Mouse (Mus musculus): ENCODE results near the gene Pitpnm1.
A peak's percentile ranks its signal among the peaks of the same experiment; 100 is the strongest.
"Not testable (repeated sequence)": the region's sequence is repeated elsewhere in the genome, so short reads cannot be mapped to it uniquely, and the experiment has no call there.

The Pitpnm1 gene

DNA sequence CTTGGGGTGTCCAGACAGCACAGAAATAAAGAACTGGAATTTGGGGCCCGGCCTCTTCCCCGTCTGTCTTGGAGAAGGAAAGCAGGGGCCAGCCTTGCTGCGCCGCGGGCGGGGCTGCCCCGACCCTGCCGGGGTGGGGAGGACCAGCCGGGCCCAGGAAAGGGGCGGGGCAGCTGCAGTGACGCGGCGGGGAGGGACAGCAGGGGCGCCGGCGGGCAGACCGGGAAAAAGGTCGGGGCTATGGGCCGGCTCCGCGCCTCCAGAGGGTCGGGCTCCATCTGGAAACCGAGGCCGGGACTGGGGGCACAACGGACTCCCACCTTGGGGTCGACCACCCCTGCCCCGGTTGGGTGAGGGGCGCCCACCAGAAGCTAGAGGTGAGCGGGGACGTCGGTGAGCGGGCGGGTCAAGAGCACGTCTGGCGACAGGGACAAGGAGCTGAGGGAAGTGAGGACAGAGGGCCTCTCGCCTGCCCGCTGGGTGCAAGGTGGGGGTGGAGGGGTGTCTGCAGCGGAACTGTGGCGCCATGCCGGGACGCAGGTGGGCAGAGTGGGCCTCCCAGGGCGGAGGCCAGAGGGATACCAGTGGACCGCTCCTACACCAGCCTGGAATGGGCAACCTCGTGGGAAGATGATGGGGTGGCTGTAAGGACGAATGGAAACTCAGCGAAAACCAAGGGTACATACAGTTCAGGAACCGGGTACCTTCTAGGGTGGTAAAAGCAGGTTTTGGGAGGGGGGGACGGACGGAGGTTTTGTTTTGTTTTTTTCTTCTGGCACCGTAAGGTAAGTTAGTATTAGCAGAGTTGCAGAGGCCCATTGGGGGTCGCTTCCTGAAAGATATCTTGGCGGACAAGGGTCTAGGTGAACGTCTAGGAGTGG, at the start of gene Pitpnm1:
Gene Pitpnm1, plus strand, starts transcription at position 162 of the 881 bp plus-strand sequence.
- DNase-seq (ENCODE audit: low spot score in 2 of 2), result peak; percentile 71 to 83

DNA sequence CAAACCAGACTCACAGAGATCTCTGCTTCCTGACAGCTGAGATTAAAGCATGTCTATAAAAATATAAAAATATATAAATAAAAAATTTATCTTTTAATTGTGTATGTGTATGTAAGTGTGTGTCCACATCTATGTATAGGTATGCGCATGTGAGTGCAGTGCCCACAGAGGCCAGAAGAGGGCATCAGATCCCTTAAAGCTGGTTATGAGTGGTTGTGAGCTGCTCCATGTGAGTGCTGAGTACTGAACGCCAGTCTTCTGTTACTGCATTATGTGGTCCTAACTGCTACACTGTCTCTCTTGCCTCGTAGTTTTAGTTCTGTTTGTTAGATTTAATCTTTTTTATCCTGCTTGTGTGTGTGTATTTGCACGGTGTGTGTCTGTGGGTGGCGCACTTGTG, 48.8 kb upstream of the Pitpnm1 start:
- no peak for DNase-seq (ENCODE audit: low spot score in 2 of 2)

DNA sequence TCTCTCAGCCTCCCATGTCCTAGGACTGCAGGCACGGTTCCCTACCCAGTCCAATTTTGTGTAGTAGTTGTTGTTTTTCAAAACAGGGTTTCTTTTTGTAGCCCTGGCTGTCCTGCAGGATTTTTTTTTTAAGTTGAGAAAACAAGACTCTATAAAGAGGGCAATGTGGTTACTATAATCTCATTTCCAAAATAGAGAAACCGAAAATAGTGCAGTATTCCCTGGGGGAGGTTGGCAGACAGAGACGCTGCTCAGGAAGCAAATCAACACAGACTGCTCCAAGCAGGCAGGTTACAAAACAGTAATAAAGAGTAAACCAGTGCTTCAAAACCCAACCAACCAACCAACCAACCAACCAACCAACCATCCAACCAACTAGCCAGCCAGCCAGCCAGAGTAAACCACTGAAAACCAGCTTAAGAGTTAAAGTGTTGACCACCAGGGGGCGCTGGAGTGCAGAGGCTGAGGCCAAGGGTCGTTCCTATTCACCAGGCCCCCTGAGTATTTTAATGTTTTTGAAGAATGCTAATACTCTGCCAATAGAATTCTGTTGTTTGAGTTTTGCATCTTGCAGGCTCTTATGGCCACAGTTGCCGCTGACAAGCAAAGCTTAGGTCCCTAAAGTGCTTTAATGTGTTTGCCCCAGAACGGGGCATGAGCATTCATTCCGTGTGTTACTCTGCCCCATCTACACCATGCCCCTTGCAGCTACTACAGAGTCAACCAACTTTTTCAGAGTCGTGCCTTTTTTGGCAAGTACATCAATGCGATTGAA, 47.9 kb upstream of the Pitpnm1 start:
- peak; percentile 37 to 83 for DNase-seq (ENCODE audit: low spot score in 2 of 2)

DNA sequence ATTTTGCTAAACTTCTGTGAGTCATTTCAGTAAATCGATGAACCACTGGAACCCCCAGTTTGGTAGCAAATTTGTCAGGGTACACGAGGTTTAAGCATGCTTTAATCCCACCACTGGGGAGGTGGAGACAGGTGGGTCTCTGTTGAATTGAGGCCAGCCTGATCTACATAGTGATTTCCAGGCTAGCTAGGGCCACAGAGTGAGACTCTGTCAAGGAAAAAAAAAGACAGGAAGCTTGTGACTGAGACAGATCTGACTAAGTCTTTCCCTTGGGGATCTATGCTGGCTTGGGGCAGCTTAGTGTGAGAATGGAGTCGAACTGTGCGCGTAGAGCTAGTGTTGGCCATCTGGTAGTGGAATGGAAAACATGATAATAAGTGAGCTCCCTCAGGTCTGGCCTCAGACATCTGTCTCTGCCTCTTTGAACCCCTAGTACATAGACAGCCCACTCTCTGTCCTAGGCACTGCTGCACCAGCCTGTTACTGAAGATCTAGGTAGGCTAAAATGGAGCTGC, 47.2 kb upstream of the Pitpnm1 start:
- DNase-seq (ENCODE audit: low spot score in 2 of 2), result no peak

DNA sequence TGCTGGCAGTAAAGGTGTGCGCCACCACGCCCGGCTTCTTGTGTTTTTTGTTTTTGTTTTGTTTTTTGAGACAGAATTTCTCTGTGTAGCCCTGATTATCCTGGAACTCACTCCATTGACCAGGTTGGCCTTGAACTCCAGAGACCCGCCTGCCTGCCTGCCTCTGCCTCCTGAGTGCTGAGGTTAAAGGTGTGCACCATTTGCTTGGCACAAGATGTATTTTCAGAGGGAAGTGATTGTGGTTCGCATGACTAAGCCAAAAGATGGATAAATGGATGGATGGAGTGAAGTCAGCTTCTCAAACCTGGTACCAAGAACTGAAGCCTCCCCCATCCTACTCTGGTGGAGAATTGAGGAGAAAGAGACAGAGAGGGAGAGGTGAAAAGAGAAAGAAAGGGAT, 45.2 kb upstream of the Pitpnm1 start:
- DNase-seq (ENCODE audit: low spot score in 2 of 2), result no peak

DNA sequence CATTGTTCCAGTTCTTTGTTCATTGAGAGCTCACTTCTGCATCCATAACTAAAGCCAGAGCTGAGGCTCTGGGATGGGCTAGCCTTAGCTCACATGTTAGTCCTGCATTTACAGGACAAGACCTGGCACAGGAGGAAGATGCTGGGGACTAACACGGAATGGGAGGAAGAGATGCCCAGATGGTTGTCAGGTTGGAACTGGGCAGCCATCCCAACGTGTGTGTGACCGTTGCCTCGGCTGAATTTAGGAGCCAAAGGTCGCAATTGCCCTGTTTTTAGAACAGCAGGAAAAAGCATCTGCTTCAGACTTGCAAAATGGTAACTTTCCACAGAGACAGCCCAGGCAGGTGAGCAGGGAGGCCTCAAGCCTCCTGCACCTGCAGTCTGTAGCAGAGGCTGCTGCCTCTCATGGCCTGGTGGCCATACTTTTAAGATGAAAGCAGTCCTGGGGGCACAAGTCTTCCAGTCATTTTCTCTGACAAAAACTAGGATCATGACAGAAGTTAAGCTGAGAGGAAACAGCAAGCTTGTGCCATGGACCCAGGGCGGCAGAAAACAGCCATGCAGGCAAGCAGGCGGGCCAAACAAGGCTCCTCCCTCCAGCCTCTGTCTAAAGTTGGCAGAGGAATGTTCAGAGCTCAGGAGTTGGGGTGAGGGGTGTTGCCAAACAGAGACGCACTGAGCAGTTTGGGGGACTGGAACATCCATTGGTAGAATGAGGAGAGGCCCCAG, 44.4 kb upstream of the Pitpnm1 start:
- DNase-seq (ENCODE audit: low spot score in 2 of 2), result no peak

DNA sequence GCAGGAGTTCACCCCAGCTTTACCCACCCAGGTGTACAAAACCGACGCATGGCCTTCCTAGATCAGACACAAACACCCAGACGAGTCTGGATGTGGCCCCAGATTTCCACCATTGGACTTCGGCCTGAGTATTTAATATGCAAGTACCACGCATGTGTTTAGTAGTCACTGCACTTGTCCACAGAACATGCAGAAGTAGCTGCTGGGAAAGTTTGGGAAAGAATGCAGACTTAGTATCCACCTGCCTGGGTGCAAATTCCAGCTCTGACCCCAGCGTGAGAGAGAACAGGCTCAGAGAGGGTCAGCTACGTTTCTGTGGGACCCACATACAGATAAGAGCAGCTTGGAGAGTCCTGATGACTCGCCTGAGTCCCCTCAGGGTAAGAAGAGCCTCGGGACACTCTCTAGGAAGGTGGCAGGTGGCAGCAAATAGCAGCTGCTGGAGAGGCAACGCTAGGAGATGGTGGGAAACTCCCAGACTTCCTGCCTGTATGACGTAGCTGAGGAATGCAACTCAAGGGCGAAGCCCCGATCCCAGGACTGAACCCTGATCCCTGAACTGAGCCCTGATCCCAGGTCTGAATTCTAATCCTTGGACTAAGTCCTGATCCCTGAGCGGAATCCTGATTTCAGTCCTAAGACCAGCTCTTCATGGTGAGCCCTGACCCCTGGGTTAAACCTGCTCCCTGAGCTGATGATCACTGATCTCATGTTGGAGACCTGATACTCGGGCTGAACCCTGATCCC, 43.7 kb upstream of the Pitpnm1 start:
- DNase-seq (ENCODE audit: low spot score in 2 of 2), result no peak

DNA sequence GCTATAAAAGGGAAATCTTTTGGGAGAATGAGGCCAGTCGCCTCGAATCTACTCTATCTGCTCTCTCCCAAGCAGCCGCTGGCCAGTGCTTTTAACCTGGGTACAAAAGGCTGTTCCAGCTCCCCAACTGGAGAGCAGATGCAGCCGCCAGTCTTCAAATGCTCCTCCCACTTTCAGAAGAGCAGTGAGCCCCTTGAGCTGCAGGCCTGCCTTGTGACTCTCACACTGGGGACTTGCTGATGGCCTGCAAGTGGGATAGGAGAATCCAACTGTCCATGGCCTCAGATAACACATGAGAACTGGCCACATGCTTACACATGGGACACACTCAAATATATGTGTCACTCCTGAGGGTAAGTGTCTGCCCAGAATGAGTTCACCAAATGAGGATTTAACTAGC, 43.1 kb upstream of the Pitpnm1 start:
- DNase-seq (ENCODE audit: low spot score in 2 of 2), result no peak

DNA sequence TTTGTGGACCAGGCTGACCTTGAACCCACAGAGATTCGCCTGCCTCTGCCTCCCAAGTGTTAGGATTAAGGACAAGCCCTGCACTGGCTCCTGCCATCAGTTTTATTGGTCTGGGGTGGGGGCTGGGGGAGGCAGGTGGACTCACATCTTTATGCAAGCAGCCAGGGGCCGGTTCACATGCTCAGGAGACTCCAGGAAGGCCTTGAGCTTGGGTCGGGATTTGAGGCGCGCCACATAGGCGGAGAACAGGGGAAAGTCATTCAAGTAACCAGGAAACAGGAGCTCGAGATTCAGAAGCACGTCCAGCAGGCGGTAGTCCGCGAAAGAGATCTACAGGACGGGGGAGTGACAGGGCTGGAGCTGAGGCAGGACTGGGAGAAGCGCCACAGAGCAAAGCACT, 42.4 kb upstream of the Pitpnm1 start:
- DNase-seq (ENCODE audit: low spot score in 2 of 2), result no peak

DNA sequence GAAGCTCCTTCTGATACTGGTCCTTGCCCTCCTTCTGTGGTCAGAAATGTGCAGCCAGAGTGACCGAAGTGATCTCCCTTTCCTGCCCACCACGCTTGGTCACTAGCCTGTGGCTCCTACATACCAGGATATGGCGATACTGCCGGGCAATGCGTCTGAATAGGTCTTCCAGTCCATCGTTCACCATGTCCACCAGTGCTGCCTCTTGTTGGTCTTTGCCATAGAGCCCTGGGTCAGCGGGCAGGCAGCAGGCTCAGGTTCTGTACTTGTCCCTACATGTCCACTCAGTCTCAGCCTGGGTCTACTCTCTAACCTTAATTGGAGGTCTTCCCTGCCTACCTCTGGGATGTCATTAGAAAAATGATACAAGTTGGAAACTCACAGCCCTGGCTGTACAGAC, 41.8 kb upstream of the Pitpnm1 start:
- no peak for DNase-seq (ENCODE audit: low spot score in 2 of 2)

DNA sequence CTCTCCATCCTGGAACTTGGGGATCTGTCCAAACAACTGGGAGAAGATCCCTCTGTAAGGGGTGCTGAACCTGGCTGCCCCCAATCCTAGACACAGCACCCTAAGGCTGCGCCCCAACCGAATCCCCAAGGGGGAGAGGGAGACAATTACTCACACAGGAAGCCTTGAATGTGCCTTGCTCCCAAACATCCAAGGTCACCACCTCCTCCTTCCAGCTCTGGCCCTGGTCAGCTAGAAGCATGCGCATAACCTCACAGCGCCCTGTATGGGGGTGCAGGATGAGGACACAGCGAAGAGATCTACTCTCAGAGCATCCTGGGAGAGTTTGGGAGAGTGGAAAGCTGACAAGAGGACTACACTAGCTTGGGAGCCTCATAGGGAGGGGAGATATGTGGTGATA, 41.2 kb upstream of the Pitpnm1 start:
- no peak for DNase-seq (ENCODE audit: low spot score in 2 of 2)

DNA sequence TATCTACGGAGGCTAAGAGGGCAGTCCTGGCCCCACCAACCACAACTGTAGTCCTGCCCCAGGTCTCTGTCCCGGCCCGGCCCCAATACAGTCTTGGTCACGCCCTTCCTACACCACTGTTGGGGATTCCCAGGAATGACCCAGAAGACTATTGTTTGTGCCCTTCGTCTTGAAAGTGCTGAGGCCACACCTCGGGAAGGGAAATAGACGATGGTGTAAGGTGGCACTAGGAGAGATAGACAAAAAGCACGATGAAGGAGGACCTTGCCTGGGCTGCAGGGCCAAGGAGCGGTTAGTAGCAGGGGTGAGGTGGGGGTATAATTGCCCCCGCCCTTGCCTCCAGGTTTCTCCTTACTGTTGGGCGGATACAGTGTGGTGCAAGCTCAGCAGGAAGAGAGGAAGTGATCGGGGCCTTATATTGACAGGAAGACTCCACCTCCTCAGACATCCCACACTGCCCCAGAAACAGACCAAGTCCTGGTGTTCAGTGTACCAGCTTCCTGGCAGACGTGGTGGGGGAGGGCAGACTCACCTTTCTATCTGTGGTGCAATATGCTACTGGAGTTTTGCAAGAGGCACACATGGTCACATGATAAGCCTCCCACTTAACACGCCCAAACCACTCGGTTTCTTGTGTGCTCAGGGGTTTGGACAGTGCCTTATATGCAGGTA, 40.6 kb upstream of the Pitpnm1 start, which contains the start of gene Gstp3:
Gene Gstp3, minus strand, starts transcription at position 501 of the 672 bp plus-strand sequence.
- DNase-seq (ENCODE audit: low spot score in 2 of 2), result no peak

DNA sequence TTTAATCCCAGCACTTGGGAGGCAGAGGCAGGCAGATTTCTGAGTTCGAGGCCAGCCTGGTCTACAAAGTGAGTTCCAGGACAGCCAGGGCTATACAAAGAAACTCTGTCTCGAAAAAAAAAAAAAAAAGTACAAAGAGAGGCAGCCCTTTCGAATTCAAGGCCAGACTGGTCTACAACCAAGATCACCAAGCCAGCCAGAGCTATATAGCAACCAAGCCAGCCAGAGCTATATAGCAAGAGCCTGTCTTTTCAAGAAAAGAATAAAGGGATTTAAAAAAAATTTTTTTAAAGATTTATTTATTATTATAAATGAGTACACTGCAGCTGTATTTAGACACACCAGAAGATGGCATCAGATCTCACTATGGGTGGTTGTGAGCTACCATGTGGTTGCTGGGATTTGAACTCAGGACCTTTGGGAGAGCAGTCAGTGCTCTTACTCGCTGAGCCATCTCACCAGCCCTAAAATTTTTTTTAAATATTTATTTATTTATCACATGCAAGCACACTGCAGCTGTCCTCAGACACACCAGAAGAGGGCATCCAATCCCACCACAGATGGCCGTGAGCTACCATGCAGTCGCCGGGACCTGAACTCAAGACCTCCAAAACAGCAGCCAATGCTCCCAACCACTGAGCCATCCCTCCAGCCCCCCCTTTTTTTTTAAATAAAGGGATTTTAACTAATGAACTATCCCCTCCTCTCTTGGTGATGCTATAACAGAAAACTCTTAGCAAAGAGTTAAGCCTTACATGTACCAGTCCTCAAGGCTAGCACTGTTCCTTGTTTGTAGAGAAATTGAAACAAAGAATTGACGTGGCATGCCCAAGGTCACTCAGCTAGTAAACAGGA, 39.5 kb upstream of the Pitpnm1 start:
- DNase-seq (ENCODE audit: low spot score in 2 of 2), result not testable (repeated sequence)

DNA sequence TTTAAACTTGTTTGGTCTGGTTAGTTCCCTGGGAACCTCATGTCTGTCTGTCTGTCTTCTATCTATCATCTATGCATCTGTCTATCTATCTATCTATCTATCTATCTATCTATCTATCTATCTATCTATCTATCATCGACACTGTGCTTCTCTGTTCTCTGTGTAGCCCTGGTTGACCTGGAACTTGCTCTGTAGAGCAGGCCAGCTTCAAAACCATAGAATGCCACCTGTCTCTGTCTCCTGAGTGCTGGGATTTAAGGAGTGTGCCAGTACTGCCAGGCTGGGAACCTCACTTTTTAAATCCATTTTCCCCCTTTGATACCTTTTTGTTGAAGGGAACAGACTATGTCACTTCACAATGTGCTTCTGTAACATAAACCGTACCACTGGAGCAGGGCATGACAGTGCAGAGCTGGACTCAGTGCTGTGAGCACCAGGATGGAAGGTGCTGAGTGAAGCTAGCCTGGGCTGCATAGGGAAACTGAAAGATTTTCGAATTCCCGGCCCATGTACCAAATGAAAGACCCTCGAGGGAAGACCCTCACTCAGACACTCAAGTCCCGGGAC, 38.8 kb upstream of the Pitpnm1 start:
- DNase-seq (ENCODE audit: low spot score in 2 of 2), result no peak

DNA sequence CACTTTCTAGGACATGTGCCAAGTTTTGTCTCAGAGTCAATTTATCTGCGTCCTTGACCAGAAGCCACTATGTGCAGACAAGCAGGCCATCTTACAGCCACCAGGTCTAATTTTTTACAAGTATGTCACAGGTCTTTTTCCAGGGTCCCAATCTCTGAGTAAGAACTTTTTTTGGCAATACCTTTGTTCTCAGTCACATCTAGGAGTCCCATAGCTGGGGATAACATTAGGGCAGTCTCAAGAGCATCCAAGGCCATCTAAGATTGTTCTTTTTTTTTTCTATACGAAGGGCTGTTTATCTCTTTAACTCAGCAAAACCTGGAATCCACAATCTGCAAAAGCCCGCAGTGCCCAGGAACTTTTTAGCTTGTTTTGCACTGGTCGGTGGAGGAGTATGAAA, 36.4 kb upstream of the Pitpnm1 start:
- DNase-seq (ENCODE audit: low spot score in 2 of 2), result not testable (repeated sequence)

DNA sequence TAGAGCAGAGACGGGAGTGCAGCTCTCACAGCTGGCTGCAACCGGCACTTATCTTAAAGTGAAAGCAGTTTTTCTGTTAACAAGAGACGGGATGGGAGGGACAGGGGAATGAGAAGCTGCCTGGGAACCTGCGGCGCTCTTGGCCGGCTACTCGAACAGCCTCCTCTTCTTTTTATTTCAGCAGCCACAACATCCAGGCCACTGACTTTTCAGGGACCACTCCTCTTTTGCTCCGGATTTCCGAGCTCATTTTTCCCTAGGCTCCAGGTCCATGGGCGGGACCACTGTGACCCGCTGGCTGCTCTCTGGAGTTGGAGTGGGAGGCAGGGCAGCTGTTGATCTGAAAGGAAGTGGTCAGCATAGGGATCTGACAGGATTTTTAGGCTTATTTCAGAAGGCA, 35.3 kb upstream of the Pitpnm1 start:
- not testable (repeated sequence) for DNase-seq (ENCODE audit: low spot score in 2 of 2)

DNA sequence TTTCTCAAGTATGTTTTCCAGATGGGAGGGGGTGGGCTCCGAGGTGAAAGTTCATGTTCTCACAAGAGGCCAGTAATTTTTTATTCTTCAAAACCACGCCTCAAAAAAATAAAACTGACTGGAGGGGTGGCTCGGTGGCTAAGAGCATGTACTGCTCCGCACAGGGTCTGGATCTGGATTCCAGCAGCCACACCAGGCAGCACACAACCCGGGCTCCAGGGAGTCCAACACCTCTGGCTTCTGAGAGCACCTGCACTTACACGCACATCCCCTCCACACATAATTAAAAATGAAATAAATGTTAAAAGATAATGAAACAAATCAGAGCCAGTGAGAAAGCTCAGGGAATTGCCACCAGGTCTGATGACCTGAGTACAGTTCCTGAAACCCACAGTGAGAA, 33.5 kb upstream of the Pitpnm1 start:
- DNase-seq (ENCODE audit: low spot score in 2 of 2), result no peak

DNA sequence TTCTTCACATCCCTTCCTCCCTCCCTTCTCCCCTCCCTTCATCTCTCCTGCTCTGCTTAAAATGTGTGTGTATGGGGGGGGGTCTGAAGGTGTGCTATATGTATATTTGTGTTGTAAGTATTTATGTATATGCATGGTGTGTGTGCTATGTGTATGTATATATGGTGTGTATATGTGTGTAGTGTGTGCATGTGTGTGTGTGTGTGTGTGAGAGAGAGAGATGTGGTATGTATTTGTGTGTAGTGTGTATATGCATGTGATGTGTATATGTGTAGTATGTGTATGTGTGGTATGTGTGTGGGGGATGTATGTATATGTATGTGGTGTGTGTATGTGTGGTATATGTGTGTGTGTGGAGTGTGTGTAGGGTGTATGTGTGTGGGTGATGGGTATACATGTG, 32.9 kb upstream of the Pitpnm1 start:
- DNase-seq (ENCODE audit: low spot score in 2 of 2), result no peak

DNA sequence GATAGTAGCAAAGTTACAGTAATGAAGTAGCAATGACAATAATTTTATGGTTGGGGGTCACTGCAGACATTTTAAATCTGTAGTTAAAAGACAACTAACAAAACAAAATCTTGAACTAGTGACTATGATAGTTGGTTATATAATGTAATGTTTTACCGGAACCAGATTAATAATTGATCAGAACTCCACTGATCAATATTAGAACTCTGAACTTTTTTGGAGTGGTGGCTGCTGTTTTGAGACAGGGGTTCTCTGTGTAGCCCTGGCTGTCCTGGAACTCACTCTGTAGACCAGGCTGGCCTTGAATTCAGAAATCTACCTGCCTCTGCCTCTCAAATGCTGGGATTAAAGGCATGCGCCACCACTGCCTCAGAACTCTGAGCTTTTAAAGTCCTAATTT, 31.6 kb upstream of the Pitpnm1 start:
- not testable (repeated sequence) for DNase-seq (ENCODE audit: low spot score in 2 of 2)

All from urinary bladder, postnatal 4 days (tissue).